Comparison of ENCODE assay signal across 20 mouse cellular contexts in the genomic region with DNA sequence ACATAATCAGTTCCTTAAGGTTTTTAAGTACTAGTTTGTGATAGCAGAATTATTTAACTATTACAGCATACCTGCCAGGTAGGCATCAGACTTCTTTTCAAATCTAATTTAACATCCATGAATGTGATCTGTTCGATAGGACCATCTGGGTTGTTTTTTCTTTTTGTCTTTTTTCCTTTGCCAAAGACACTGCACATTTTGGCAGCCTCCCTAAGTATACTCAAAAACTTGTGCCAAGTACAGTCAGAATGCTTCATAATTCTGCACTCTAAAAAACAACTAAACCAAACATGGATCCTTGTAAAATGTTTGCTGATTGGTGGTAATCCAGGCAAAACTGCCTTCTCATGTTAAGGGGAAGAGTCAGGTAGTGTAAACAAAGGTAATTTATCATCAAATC.
DNase-seq lines count a peak whose midpoint lies in the region; ATAC-seq and TF ChIP-seq lines count a peak whose summit lies in the region.
"Had no signal": no experiment of that assay in that cellular context is flagged by ENCODE, and none has a peak within 500 bp of the region (broad histone marks: within the 10 kb centered on the region; RNA-seq: fewer than 3 reads in every experiment).

No protein-coding gene starts in this region.

- H3K79me2 ChIP-seq in liver, adult 2 months (ENCODE audit: control insufficient read depth, insufficient read depth, low read length): no peaks in the 10 kb centered on the region

- ATAC-seq in forebrain, postnatal 0 days: no peak
- ATAC-seq in forebrain, embryonic 13.5 days: no peak
- ATAC-seq in liver, postnatal 0 days: no peak
- ATAC-seq: liver, embryonic 12.5 days; Patski had no signal

- 46% methylated on average over 1 of the region's 1 CpGs for WGBS in forebrain, postnatal 0 days
- WGBS in forebrain, embryonic 13.5 days: 82% methylated on average over 1 of the region's 1 CpGs
- WGBS in liver, adult 2 months: 35% methylated on average over 1 of the region's 1 CpGs
- WGBS in liver, postnatal 0 days (ENCODE audit: insufficient replicate concordance): 85% methylated on average over 1 of the region's 1 CpGs

- no peak for TF ChIP-seq POLR2A in liver, adult 2 months (IDR thresholded peaks at IDR 0.05; ENCODE audit: extremely low read depth, insufficient read depth, low read length)

- H3K36me3 ChIP-seq in forebrain, postnatal 0 days (ENCODE audit: insufficient read depth): no peaks in the 10 kb centered on the region
- H3K36me3 ChIP-seq in forebrain, embryonic 13.5 days (ENCODE audit: poor library complexity, severe bottlenecking): no peaks in the 10 kb centered on the region
- H3K36me3 ChIP-seq in liver, adult 2 months (ENCODE audit: control insufficient read depth, insufficient read depth, low read length): no peaks in the 10 kb centered on the region
- no peaks in the 10 kb centered on the region for H3K36me3 ChIP-seq in liver, postnatal 0 days (replicated peaks; ENCODE audit: insufficient read depth, low read length)
- H3K36me3 ChIP-seq: embryonic facial prominence, embryonic 15.5 days; hindbrain, embryonic 12.5 days; liver, embryonic 12.5 days; midbrain, embryonic 12.5 days had no signal

- H3K9ac ChIP-seq in forebrain, postnatal 0 days: no peak overlapping the region
- no peak overlapping the region for H3K9ac ChIP-seq in forebrain, embryonic 13.5 days
- H3K9ac ChIP-seq in liver, adult 2 months (ENCODE audit: low read depth, low read length): no peak overlapping the region
- no peak overlapping the region for H3K9ac ChIP-seq in liver, postnatal 0 days (replicated peaks)
- H3K9ac ChIP-seq: embryonic facial prominence, embryonic 15.5 days; hindbrain, embryonic 12.5 days; liver, embryonic 12.5 days; midbrain, embryonic 12.5 days had no signal

- no peak overlapping the region for H3K4me3 ChIP-seq in forebrain, postnatal 0 days (ENCODE audit: low read depth, low read length)
- H3K4me3 ChIP-seq in forebrain, embryonic 13.5 days: no peak overlapping the region
- H3K4me3 ChIP-seq in liver, adult 2 months (ENCODE audit: insufficient read depth, low read depth, low read length): no peak overlapping the region
- H3K4me3 ChIP-seq in liver, postnatal 0 days (ENCODE audit: low read depth, low read length): no peak overlapping the region
- H3K4me3 ChIP-seq: embryonic facial prominence, embryonic 15.5 days; gastrocnemius, adult 2 months; hindbrain, embryonic 12.5 days; liver, embryonic 12.5 days; midbrain, embryonic 12.5 days had no signal

- no peaks in the 10 kb centered on the region for H3K27me3 ChIP-seq in forebrain, postnatal 0 days (ENCODE audit: insufficient read depth, low read length)
- no peaks in the 10 kb centered on the region for H3K27me3 ChIP-seq in forebrain, embryonic 13.5 days
- H3K27me3 ChIP-seq in liver, adult 2 months (ENCODE audit: control insufficient read depth, insufficient read depth, low read length): no peaks in the 10 kb centered on the region
- no peaks in the 10 kb centered on the region for H3K27me3 ChIP-seq in liver, postnatal 0 days (ENCODE audit: insufficient read depth, low read length)
- H3K27me3 ChIP-seq: embryonic facial prominence, embryonic 15.5 days; hindbrain, embryonic 12.5 days; liver, embryonic 12.5 days; midbrain, embryonic 12.5 days; Patski had no signal

- TF ChIP-seq CTCF in forebrain, postnatal 0 days (IDR thresholded peaks at IDR 0.05; ENCODE audit: low read depth): no peak
- no peak for TF ChIP-seq CTCF in liver, adult 2 months (IDR thresholded peaks at IDR 0.05; ENCODE audit: low read depth, low read length)
- no peak for TF ChIP-seq CTCF in liver, postnatal 0 days (IDR thresholded peaks at IDR 0.05; ENCODE audit: low read depth)

- no peak for TF ChIP-seq EP300 in liver, postnatal 0 days (IDR thresholded peaks at IDR 0.05; ENCODE audit: low read depth)

- peak; percentile 1 for DNase-seq in cerebellum, adult 8-10 months
- no peak for DNase-seq in cerebellum, adult 11-12 months
- DNase-seq in forebrain, postnatal 0 days: peak; percentile 74
- peak; percentile 41 for DNase-seq in liver, adult 2 months (ENCODE audit: extremely low read depth, low read depth, low spot score)
- no peak for DNase-seq in liver, postnatal 0 days
- peak; percentile 62 for DNase-seq in telencephalon, adult 2 months (ENCODE audit: low read depth, low spot score)
- no peak for DNase-seq in c-Kit-positive CD71-positive TER-119-positive erythroid progenitor cells, embryonic 14.5 days (ENCODE audit: low spot score)
- DNase-seq: adrenal gland, postnatal 10 days; gastrocnemius, adult 2 months; heart, postnatal 14 days; kidney, adult 9 months; kidney, postnatal 36 days; thymus, postnatal 14 days had no signal

- no peaks in the 10 kb centered on the region for H3K4me1 ChIP-seq in forebrain, postnatal 0 days (ENCODE audit: insufficient read depth)
- no peaks in the 10 kb centered on the region for H3K4me1 ChIP-seq in forebrain, embryonic 13.5 days
- H3K4me1 ChIP-seq in liver, adult 2 months (ENCODE audit: control insufficient read depth, insufficient read depth, low read length): no peaks in the 10 kb centered on the region
- H3K4me1 ChIP-seq in liver, postnatal 0 days (ENCODE audit: insufficient read depth): no peaks in the 10 kb centered on the region
- H3K4me1 ChIP-seq: embryonic facial prominence, embryonic 15.5 days; hindbrain, embryonic 12.5 days; liver, embryonic 12.5 days; midbrain, embryonic 12.5 days had no signal

- H3K4me2 ChIP-seq in forebrain, postnatal 0 days (ENCODE audit: low read depth): no peak overlapping the region
- H3K4me2 ChIP-seq in forebrain, embryonic 13.5 days: no peak overlapping the region
- H3K4me2 ChIP-seq in liver, postnatal 0 days (ENCODE audit: low read depth, low read length): no peak overlapping the region
- H3K4me2 ChIP-seq: embryonic facial prominence, embryonic 15.5 days; heart, embryonic 11.5 days; hindbrain, embryonic 12.5 days; liver, embryonic 12.5 days; midbrain, embryonic 12.5 days had no signal

- no peaks in the 10 kb centered on the region for H3K9me3 ChIP-seq in forebrain, postnatal 0 days (ENCODE audit: low read length)
- no peaks in the 10 kb centered on the region for H3K9me3 ChIP-seq in forebrain, embryonic 13.5 days (replicated peaks)
- H3K9me3 ChIP-seq in liver, postnatal 0 days (ENCODE audit: low read length): no peaks in the 10 kb centered on the region
- H3K9me3 ChIP-seq: embryonic facial prominence, embryonic 15.5 days; hindbrain, embryonic 12.5 days; liver, embryonic 12.5 days; midbrain, embryonic 12.5 days had no signal

- no peak overlapping the region for H3K27ac ChIP-seq in forebrain, postnatal 0 days (ENCODE audit: low read depth, low read length)
- no peak overlapping the region for H3K27ac ChIP-seq in forebrain, embryonic 13.5 days
- H3K27ac ChIP-seq in liver, adult 2 months (replicated peaks; ENCODE audit: insufficient read depth, low read depth, low read length): no peak overlapping the region
- H3K27ac ChIP-seq in liver, postnatal 0 days (ENCODE audit: low read depth): no peak overlapping the region
- H3K27ac ChIP-seq: embryonic facial prominence, embryonic 15.5 days; gastrocnemius, adult 2 months; hindbrain, embryonic 12.5 days; liver, embryonic 12.5 days; midbrain, embryonic 12.5 days had no signal

Comparison
In these comparisons a context has a peak if more than half of its experiments do, and no peak if none do; other contexts are left out.
1. DNase-seq: peak in cerebellum, adult 8-10 months (single experiment), forebrain, postnatal 0 days (single experiment), liver, adult 2 months (single experiment) and telencephalon, adult 2 months (single experiment); none in cerebellum, adult 11-12 months (single experiment), liver, postnatal 0 days (single experiment) and c-Kit-positive CD71-positive TER-119-positive erythroid progenitor cells, embryonic 14.5 days (single experiment).